Mouse (Mus musculus) mouse embryonic stem cell (cell line): ENCODE measurements at regions not wholly inside any gene's neighbourhood (a gene's known extent, or its start where the extent isn't known, plus 50 kb on each side); places are given as distances from the start of the nearest gene placed in this dataset.

ENCODE experiments used
- in situ Hi-C, 2 experiments: fragments of 300-500 bp; cut with MboI; formaldehyde crosslinking; loops; 1 replicate in 1 of 2; 3 replicates in 1 of 2; pipeline ENCODE4 v1.14.3; 2019 to 2020; ENCODE audit warnings: low sequenced_read_pairs in 2 of 2, low pct_unique_long_range_greater_than_20kb in 1 of 2, mixed read lengths in 1 of 2; ENCODE audit not compliant: unreplicated experiment in 1 of 2

- in situ Hi-C loops = no loop called here
Measured at GRCm38 (mm10) chr13:42490956-42491680, 189.3 kb upstream of the Phactr1 start.

DNA sequence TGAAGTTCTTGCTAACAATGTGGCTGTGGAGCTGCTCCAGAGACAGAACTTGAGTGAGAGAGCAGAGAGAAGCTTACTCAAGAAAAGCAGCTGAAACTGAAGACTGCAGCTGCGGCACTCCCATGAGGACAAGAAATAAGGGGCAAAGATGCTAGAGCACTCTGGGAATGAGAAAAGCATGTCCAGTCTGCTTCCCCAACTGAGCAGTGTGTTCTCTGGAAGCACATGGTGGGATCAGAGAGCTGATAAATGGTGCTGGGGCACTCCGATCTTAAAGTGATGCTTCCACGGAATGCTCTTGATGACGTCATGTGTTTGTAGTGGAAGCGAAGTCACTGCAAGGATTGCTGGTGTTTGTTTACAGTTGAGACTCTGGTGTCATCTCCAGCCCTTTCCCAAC lies 186.1 kb upstream of the Phactr1 start:
- in situ Hi-C loops = no loop called here

GRCm38 (mm10) chr13:42498351-42498750 lies 182.1 kb upstream of the Phactr1 start:
- in situ Hi-C loops = no loop called here

GRCm38 (mm10) chr13:42507535-42507934 lies 172.9 kb upstream of the Phactr1 start:
- in situ Hi-C loops = no loop called here

GRCm38 (mm10) chr13:42518686-42519085 lies 161.7 kb upstream of the Phactr1 start:
- in situ Hi-C loops = no loop called here

GRCm38 (mm10) chr13:42522553-42522952 lies 157.9 kb upstream of the Phactr1 start:
- in situ Hi-C loops = no loop called here

DNA sequence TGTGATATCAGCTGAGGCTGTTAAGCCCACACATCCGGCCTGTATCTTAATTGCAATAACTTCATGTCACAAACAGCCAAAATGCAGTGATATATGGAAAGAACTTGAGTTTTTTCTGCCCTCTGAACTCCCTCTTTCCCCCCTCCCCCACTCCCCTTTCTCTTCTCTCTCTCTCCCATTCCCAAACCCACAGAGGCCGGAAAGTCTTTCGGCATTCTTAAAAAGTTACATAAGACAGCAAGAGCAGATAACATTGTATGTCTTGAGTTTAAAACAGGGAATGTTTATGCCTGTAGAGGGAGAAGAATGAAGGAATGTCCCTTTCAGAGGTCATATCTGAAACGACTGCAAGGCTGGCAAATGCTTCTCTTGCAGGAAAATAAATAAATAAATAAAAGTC lies 154.3 kb upstream of the Phactr1 start:
- in situ Hi-C loops = no loop called here

- in situ Hi-C loops = no loop called here
Measured at GRCm38 (mm10) chr13:42526966-42527365, 153.5 kb upstream of the Phactr1 start.

- in situ Hi-C loops = no loop called here
Measured at GRCm38 (mm10) chr13:42528169-42528568, 152.3 kb upstream of the Phactr1 start.

DNA sequence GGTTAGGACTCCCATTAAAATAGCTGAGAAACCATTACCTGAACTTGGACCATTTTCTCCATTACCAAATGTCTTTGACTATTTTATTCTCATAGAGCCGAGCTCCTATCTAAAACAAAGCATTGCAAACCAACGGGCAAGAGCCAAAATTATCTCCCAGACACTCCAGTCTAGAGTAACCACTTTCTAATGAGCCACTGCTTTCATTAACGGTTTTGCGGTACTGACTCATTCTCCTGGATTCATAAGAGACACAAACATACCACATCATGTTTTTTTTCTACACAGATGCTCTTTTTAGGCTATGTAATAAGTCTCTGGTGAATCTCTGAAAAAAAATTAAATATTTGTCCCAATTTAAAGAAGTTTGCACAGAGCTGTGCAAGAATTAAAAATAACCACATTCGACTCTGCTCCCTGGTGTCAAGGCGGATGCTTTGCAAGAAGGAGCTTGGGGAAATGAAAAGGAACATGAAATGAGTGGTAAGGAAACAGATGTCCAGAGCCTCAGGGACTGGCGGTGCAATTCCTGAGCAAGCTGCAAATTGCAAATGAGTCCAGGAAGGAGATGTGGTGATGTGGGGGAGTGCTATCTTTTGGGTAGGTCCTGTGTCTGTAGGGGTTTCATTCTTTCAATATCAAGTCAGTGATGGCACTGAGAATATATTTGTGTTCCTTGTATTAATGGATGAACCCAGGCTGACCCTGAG lies 143.8 kb upstream of the Phactr1 start:
- in situ Hi-C loops = no loop called here

GRCm38 (mm10) chr13:42538046-42538445 lies 142.4 kb upstream of the Phactr1 start:
- in situ Hi-C loops = no loop called here

- in situ Hi-C loops = no loop called here
Measured at GRCm38 (mm10) chr13:42544536-42545094, 135.8 kb upstream of the Phactr1 start.

- in situ Hi-C loops = no loop called here
Measured at GRCm38 (mm10) chr13:42546389-42546788, 134.0 kb upstream of the Phactr1 start.

- in situ Hi-C loops = no loop called here
Measured at GRCm38 (mm10) chr13:42546851-42547250, 133.6 kb upstream of the Phactr1 start.

- in situ Hi-C loops = no loop called here
Measured at GRCm38 (mm10) chr13:42549021-42549559, 131.3 kb upstream of the Phactr1 start.

DNA sequence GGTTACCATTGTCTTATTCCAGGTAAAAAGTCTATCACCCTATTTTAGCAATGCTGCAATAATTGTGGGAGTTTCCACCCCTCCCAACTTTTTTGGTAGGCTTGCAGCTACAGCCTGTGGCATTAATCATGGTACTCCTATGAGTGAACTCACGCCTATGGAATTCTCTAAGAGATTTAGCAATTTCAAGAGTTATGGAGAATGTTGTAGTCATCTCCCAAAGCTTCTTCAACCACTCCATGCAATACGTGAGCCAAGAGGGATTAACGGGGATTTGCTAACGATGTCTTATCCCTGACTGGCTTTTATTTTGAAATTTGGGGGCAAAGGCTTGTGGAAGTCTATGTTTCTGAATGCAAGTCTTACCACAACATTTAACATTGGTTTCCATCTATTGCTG lies 125.5 kb upstream of the Phactr1 start:
- in situ Hi-C loops = no loop called here

DNA sequence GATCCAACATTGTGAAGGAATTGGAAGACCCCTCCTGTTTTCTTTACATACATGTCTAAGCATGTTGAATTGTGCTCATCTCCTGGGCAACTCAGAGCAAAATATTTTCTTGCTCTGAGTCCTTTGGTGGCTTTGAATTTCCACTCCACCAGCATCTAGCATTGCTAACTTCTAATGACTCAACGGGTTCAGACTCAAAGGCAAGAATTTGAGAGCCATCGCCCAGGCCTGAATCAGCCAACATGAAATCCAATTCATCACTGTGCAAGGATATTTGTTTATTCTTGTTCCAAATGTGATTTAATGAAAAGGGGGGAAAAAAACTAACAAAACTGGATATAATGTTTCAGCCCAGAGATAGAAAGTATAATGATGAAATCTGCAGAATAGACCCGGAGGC lies 121.9 kb upstream of the Phactr1 start:
- in situ Hi-C loops = no loop called here

DNA sequence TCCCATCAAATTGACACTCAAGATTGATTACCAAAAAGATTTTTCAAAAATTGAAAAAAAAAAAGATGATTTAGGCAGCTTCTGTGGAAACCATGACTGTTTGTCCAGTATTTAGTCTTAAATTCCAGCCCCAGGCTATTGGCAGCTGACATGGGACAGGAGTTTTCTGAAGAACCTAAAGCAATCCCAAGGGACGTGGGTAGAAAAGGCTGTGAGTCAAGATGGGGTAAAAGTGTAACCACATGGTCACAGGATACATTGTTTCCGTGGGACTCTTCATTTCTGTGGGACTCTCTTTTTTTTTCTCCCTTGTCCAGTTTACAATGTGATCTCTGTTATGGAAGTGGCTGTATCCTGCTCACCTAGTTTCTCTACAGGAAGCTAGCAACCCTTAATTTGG lies 119.0 kb upstream of the Phactr1 start:
- in situ Hi-C loops = no loop called here

DNA sequence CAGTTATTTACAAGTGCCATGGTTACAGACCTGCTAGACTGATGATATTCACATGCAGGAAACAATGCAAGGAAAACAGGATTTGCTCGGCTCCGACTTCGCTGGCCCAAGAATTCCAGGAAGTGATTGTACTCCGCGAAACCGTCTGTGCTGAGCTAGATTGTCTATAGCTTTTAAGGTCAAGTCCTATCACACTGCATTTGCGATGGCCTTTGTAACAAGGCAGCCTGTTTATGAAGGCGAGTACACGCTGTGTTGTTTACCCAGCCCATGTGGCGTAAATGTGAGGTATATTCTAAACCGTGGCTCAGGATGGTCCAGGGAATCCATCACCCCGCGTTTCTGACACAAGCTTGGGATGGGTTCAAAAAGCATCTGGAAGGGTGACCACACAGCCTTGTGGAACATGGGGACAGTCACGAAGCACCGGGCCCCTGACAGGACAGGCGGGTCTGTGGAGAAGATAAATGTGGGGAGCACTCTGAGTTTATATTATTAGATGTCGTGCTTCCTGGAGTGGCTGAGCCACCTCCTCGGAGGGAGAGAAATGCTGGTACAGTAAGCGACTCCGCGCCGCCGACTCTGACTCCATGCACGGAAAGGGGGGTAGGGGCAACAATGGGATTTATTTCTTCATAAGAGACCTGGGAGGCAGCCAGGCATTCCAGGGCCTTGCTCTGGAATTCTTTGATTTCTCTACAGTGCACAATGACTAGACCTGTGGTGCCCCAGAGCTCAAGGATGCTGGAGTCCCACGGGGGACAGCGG lies 114.9 kb upstream of the Phactr1 start:
- in situ Hi-C loops = no loop called here
